Mouse (Mus musculus) ES-E14 (cell line): ENCODE measurements around the gene Shisa9.

Source experiments
- CHD2 ChIP-seq: IDR thresholded peaks from 2 replicates; pipeline ENCODE4 v1.6.1; 2014; ENCODE audit warnings: mild to moderate bottlenecking, low read depth, low read length, inconsistent platforms
- ZNF384 ChIP-seq: IDR thresholded peaks from 2 replicates; pipeline ENCODE4 v1.6.1; 2012; ENCODE audit warnings: low read depth, low read length, inconsistent platforms

DNA sequence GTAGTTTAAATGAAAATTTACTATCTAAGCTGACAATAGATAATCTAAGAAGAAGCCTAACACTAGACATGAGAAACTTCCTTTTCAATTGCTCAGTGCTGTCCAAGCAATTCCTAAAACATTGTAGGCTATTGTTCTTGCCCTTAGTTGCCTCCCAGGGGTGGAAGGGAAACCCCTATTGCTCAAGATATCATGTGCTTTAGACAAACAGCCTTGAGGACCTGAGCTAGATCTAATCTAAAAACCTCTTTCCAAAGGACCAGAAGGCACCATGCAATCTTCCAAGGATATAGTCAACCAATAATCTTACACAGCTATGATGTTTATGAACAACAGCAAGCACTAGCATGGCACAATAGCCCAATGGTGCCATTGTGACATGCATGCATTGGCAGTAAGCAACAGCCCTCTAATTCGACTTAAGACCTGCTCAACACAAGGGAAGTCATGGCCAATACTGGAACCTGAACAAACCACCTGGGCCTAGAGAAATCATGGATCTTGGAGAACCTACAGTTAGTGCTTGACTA is 222.6 kb downstream of the Shisa9 start:
- TF ChIP-seq CHD2 (no peak), ZNF384 (no peak)
